Mouse (Mus musculus): Measurements from ENCODE around the gene Myo1g. TPM values are rescaled to one million over a fixed set of nuclear protein-coding genes. Genes with fewer than 3 reads are reported as not detected.
A peak's percentile ranks its signal among the peaks of the same experiment; 100 is the strongest.

Gene Myo1g
- polyA plus RNA-seq, 1 experiment, result 10.3 TPM

DNA sequence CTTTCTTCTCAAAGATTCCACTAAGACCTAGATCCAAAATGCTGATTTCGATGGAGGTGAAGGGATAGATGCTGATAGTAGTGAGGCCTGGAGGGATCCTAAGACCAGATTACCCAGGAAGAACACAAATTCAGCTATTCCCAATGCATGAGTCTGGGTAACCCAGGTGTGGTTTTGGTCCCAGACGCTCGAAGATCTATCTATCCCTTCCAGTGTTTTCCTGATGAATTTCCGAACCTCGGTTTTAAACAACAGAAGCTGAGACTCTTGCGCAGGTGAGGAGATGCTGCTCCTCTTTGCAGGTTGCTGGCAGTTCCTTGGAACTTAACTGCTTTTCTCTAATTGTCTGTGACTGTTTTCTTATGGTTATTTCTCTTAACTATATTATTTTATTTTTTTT lies 46.4 kb downstream of the Myo1g start:
- H3K27ac ChIP-seq (ENCODE audit: insufficient read depth, low read depth, low read length), result no peak overlapping the region
- peaks cover 2% of the 10 kb centered on the region; the same call in 1 of the 2 replicates for H3K36me3 ChIP-seq (ENCODE audit: control insufficient read depth, insufficient read depth, low read length)
- H3K4me3 ChIP-seq (ENCODE audit: insufficient read depth, low read depth, low read length), result peak overlapping the region; percentile 65
- no peak for TF ChIP-seq POLR2A (IDR thresholded peaks at IDR 0.05; ENCODE audit: low read depth, low read length)
- TF ChIP-seq CTCF (conservative IDR thresholded peaks at IDR 0.05; ENCODE audit: insufficient read depth, insufficient read length, low read depth, low read length), result no peak
- no peaks in the 10 kb centered on the region for H3K27me3 ChIP-seq (replicated peaks; ENCODE audit: control insufficient read depth, insufficient read depth, low read length)
- DNase-seq, result no peak
- peaks cover 13% of the 10 kb centered on the region; the same call in 1 of the 2 replicates for H3K4me1 ChIP-seq (ENCODE audit: control insufficient read depth, insufficient read depth, low read length)
- 17% methylated on average over 6 of the region's 6 CpGs for WGBS

- Histone ChIP-seq H3K4me3 (ENCODE audit: insufficient read depth, low read depth, low read length) (no peak overlapping the region), H3K27ac (ENCODE audit: insufficient read depth, low read depth, low read length) (no peak overlapping the region), H3K36me3 (ENCODE audit: control insufficient read depth, insufficient read depth, low read length) (peaks cover 2% of the 10 kb centered on the region; the same call in 1 of the 2 replicates), H3K27me3 (replicated peaks; ENCODE audit: control insufficient read depth, insufficient read depth, low read length) (no peaks in the 10 kb centered on the region), H3K4me1 (ENCODE audit: control insufficient read depth, insufficient read depth, low read length) (peaks cover 23% of the 10 kb centered on the region; the same call in 1 of the 2 replicates)
- DNase-seq, result no peak
- TF ChIP-seq POLR2A (IDR thresholded peaks at IDR 0.05; ENCODE audit: low read depth, low read length) (no peak), CTCF (conservative IDR thresholded peaks at IDR 0.05; ENCODE audit: insufficient read depth, insufficient read length, low read depth, low read length) (no peak)
Observed at GRCm38 (mm10) chr11:6472076-6472475, 48.7 kb downstream of the Myo1g start.

GRCm38 (mm10) chr11:6471493-6471892 lies 49.3 kb downstream of the Myo1g start:
- H3K27ac ChIP-seq (ENCODE audit: insufficient read depth, low read depth, low read length), result no peak overlapping the region
- TF ChIP-seq POLR2A (IDR thresholded peaks at IDR 0.05; ENCODE audit: low read depth, low read length), result no peak
- H3K36me3 ChIP-seq (ENCODE audit: control insufficient read depth, insufficient read depth, low read length), result peaks cover 2% of the 10 kb centered on the region; the same call in 1 of the 2 replicates
- H3K4me1 ChIP-seq (ENCODE audit: control insufficient read depth, insufficient read depth, low read length), result peaks cover 23% of the 10 kb centered on the region; the same call in 1 of the 2 replicates
- WGBS, result 2% methylated on average over 1 of the region's 1 CpGs
- no peak for DNase-seq
- H3K4me3 ChIP-seq (ENCODE audit: insufficient read depth, low read depth, low read length), result no peak overlapping the region
- H3K27me3 ChIP-seq (replicated peaks; ENCODE audit: control insufficient read depth, insufficient read depth, low read length), result no peaks in the 10 kb centered on the region

DNA sequence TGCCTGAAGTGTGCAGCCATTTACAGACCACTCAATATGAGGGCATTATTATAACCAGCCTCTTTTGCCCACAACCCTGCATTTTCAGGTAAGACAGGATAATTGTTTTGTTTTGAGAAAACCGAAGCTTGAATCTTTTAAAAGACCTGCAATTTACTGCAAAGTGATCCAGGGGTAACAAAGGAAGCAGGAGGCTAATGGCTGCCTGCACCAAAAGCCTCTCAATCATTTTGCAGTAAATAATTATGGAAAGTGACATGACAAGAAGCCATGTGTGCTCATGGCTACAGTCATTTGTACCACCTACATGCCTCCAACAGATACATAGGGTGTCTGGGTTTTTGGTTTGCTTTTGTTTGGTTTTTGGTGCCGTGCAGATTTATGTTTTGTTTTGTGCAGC lies 49.7 kb downstream of the Myo1g start:
- no peak for DNase-seq
- H3K4me1 ChIP-seq (ENCODE audit: control insufficient read depth, insufficient read depth, low read length), result peaks cover 23% of the 10 kb centered on the region; the same call in 1 of the 2 replicates
- peak overlapping the region; percentile 23; the same call in 1 of the 2 replicates for H3K27ac ChIP-seq (ENCODE audit: insufficient read depth, low read depth, low read length)
- H3K36me3 ChIP-seq (ENCODE audit: control insufficient read depth, insufficient read depth, low read length), result peaks cover 2% of the 10 kb centered on the region; the same call in 1 of the 2 replicates
- no peak for TF ChIP-seq CTCF (conservative IDR thresholded peaks at IDR 0.05; ENCODE audit: insufficient read depth, insufficient read length, low read depth, low read length)
- no peak for TF ChIP-seq POLR2A (IDR thresholded peaks at IDR 0.05; ENCODE audit: low read depth, low read length)
- H3K27me3 ChIP-seq (replicated peaks; ENCODE audit: control insufficient read depth, insufficient read depth, low read length), result no peaks in the 10 kb centered on the region
- WGBS, result 41% methylated on average over 2 of the region's 2 CpGs
- no peak overlapping the region for H3K4me3 ChIP-seq (ENCODE audit: insufficient read depth, low read depth, low read length)

- Histone ChIP-seq H3K27me3 (replicated peaks; ENCODE audit: control insufficient read depth, insufficient read depth, low read length) (no peaks in the 10 kb centered on the region), H3K27ac (ENCODE audit: insufficient read depth, low read depth, low read length) (no peak overlapping the region), H3K4me1 (ENCODE audit: control insufficient read depth, insufficient read depth, low read length) (peaks cover 18% of the 10 kb centered on the region; the same call in 1 of the 2 replicates), H3K4me3 (ENCODE audit: insufficient read depth, low read depth, low read length) (no peak overlapping the region), H3K36me3 (ENCODE audit: control insufficient read depth, insufficient read depth, low read length) (no peaks in the 10 kb centered on the region; the same call in 1 of the 2 replicates)
- peak; percentile 63 for DNase-seq
- 15% methylated on average over 2 of the region's 2 CpGs for WGBS
- TF ChIP-seq POLR2A (IDR thresholded peaks at IDR 0.05; ENCODE audit: low read depth, low read length), result no peak
- no peak for TF ChIP-seq CTCF (conservative IDR thresholded peaks at IDR 0.05; ENCODE audit: insufficient read depth, insufficient read length, low read depth, low read length)
Observed at GRCm38 (mm10) chr11:6468541-6468940, 52.2 kb downstream of the Myo1g start.

DNA sequence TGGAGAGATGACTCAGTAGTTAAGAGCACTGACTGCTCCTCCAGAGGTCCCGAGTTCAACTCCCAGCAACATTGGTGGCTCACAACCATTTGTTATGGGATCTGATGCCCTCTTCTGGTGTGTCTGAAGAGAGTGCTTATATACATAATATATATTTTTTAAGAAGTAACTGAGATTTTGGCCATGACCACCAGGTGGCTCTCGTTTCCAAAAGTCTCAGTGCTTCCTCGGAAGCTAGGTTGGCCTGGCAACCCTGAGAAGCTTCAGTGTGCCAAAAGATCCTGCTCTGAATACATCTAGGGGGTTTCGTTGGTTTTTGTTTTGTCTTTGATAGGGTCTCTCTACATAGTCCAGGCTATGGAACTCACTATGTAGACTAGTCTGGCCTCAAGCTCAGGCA lies 55.6 kb downstream of the Myo1g start:
- Histone ChIP-seq H3K27ac (ENCODE audit: insufficient read depth, low read depth, low read length) (no peak overlapping the region), H3K4me1 (ENCODE audit: control insufficient read depth, insufficient read depth, low read length) (peaks cover 10% of the 10 kb centered on the region; the same call in 1 of the 2 replicates), H3K4me3 (ENCODE audit: insufficient read depth, low read depth, low read length) (no peak overlapping the region), H3K27me3 (replicated peaks; ENCODE audit: control insufficient read depth, insufficient read depth, low read length) (no peaks in the 10 kb centered on the region), H3K36me3 (ENCODE audit: control insufficient read depth, insufficient read depth, low read length) (no peaks in the 10 kb centered on the region)
- DNase-seq, result peak; percentile 64
- WGBS, result 23% methylated on average over 4 of the region's 4 CpGs
- TF ChIP-seq CTCF (conservative IDR thresholded peaks at IDR 0.05; ENCODE audit: insufficient read depth, insufficient read length, low read depth, low read length) (peak; percentile 55), POLR2A (IDR thresholded peaks at IDR 0.05; ENCODE audit: low read depth, low read length) (no peak)

DNA sequence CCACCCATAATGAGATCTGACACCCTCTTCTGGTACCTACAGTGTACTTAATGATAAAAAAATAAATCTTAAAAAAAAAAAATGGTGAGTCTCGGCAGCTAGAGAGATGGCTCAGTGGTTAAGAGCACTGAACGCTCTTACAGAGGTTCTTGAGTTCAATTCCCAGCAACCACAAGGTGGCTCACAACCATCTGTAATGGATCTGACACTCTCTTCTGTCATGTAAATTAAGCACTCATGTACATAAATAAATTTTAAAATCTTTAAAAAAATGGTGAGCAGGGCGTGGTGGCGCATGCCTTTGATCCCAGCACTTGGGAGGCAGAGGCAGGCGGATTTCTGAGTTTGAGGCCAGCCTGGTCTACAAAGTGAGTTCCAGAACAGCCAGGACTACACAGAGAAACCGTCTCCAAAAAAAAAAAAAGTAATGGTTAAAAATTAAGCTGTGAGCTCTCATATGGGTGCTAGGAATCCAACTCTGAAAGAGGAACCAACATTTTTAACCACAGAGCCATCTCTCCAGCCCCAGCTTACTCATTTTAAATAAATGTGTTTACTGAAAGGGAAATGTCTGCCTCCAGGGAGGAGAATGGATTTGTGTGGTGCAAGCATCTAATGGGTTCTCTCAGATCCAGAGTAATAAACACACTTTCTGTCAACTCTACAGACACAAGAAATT lies 57.5 kb downstream of the Myo1g start:
- no peak for TF ChIP-seq POLR2A (IDR thresholded peaks at IDR 0.05; ENCODE audit: low read depth, low read length)
- TF ChIP-seq CTCF (conservative IDR thresholded peaks at IDR 0.05; ENCODE audit: insufficient read depth, insufficient read length, low read depth, low read length), result no peak
- DNase-seq, result no peak
- Histone ChIP-seq H3K4me1 (ENCODE audit: control insufficient read depth, insufficient read depth, low read length) (peaks cover 2% of the 10 kb centered on the region; the same call in 1 of the 2 replicates), H3K27ac (ENCODE audit: insufficient read depth, low read depth, low read length) (no peak overlapping the region), H3K4me3 (ENCODE audit: insufficient read depth, low read depth, low read length) (no peak overlapping the region), H3K27me3 (replicated peaks; ENCODE audit: control insufficient read depth, insufficient read depth, low read length) (no peaks in the 10 kb centered on the region), H3K36me3 (ENCODE audit: control insufficient read depth, insufficient read depth, low read length) (no peaks in the 10 kb centered on the region)
- 86% methylated on average over 6 of the region's 6 CpGs for WGBS

Other genes with a start within 250 kb of the Myo1g start
- 220 and 227 TPM in 2 replicates for gene Tmed4, start 246.1 kb downstream of the Myo1g start, polyA plus RNA-seq (2012; rRNA removed)
- 382 and 420 TPM in 2 replicates for gene Ogdh, start 229.3 kb downstream of the Myo1g start, polyA plus RNA-seq (2012; rRNA removed)
- 47.7 and 53.7 TPM in 2 replicates for gene Zmiz2, start 131.9 kb downstream of the Myo1g start, polyA plus RNA-seq (2012; rRNA removed)
- gene Ppia, start 105.5 kb downstream of the Myo1g start, polyA plus RNA-seq (2012; rRNA removed), result 1,045 and 1,237 TPM in 2 replicates
- 60.8 and 76.1 TPM in 2 replicates for gene H2afv, start 76.5 kb downstream of the Myo1g start, polyA plus RNA-seq (2012; rRNA removed)
- 5.8 and 7.6 TPM in 2 replicates for gene Purb, start 45.0 kb downstream of the Myo1g start, polyA plus RNA-seq (2012; rRNA removed)
- 56.1 and 60.8 TPM in 2 replicates for gene Ccm2, start 25.9 kb upstream of the Myo1g start, polyA plus RNA-seq (2012; rRNA removed)
- gene Nacad, start 85.1 kb upstream of the Myo1g start, polyA plus RNA-seq (2012; rRNA removed), result 2.2 and 2.7 TPM in 2 replicates
- 73.9 and 85.3 TPM in 2 replicates for gene Tbrg4, start 105.1 kb upstream of the Myo1g start, polyA plus RNA-seq (2012; rRNA removed)
- gene Wap, start 117.7 kb upstream of the Myo1g start, polyA plus RNA-seq (2012; rRNA removed), result not detected in 2 replicates
- 40.1 and 41.0 TPM in 2 replicates for gene Ramp3, start 137.6 kb upstream of the Myo1g start, polyA plus RNA-seq (2012; rRNA removed)